Mouse (Mus musculus): ENCODE measurements around the gene Defb30.

DNA sequence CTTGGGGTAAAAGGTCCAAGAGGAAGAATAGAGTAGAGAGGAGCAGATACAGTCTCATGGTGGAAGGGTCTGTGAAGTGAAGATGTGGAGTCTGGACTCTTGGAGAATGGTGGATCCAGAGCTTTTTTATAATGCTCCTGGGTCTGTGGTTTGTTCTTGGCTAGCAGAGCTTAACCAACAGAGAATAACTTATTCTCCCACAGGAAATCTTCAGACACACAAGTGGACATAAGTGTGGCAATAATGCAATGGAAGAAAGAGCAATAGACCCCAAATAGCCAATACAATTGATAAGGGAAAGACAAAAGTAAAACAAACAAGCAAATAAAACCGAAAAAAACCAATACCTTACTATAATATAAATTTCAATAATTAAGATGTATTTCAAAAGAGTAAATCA, 65.3 kb downstream of the Defb30 start, which contains the start of gene Defb48:
- TF ChIP-seq POLR2A (IDR thresholded peaks at IDR 0.05; ENCODE audit: low read depth, low read length) (no peak), CTCF (IDR thresholded peaks at IDR 0.05; ENCODE audit: extremely low read depth, insufficient read depth, insufficient read length, insufficient replicate concordance) (no peak)

Measured in spleen, adult 2 months (tissue).